Mouse (Mus musculus) G1E (cell line): ENCODE results near the gene Washc2.

Source experiments
- CTCF ChIP-seq: IDR thresholded peaks from 2 replicates; pipeline ENCODE4 v1.5.1; 2012; ENCODE audit warnings: low read depth, low read length, inconsistent platforms, mixed read lengths
- GATA1 ChIP-seq: IDR thresholded peaks from 2 replicates; pipeline ENCODE4 v1.6.1; 2012; ENCODE audit warnings: borderline replicate concordance, low read length, inconsistent platforms, mixed read lengths
- POLR2AphosphoS5 ChIP-seq: IDR thresholded peaks from 2 replicates; pipeline ENCODE4 v1.6.1; 2012; ENCODE audit warnings: low read depth, low read length, inconsistent platforms; ENCODE audit not compliant: insufficient replicate concordance
- TAL1 ChIP-seq: conservative IDR thresholded peaks from 2 replicates; pipeline ENCODE4 v1.6.1; 2012; ENCODE audit warnings: low read depth, low read length, inconsistent platforms, mixed read lengths

DNA sequence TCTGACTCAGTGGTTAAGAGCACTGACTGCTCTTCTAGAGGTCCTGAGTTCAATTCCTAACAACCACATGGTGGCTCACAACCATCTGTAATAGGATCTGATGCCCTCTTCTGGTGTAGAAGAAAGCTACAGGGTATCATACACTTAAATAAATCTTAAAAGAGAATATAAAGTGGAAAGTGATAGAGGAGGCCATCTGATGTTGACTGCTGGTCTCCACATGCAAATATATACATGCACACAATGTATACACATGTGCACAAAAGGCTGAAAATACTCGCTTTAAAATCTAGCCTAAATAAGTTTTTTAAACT lies 59.2 kb downstream of the Washc2 start:
- TF ChIP-seq CTCF (no peak), TAL1 (no peak), POLR2AphosphoS5 (no peak), GATA1 (no peak)
